Comparison of ENCODE assay signal across 8 mouse cellular contexts in the genomic region with DNA sequence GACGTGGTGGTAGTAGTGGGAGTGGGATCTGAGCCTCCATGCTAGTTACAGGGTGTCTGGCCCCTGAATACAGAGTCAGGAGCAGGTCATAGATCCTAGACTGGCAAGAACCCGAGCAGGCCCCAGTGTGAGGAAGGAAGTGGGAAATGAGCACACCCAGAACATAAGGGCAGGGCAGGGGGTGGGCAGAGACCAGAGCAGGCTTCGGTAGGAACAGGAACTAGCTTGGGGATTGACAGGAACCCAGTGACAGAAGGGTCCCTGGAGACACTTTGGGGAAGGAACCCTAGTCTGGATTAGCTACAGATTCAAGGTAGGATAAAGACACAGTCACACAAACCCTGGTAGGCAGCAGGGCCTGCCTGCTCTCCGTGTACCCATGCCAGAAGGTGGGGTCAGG. TPM values are rescaled to one million over a fixed set of nuclear protein-coding genes. Genes with fewer than 3 reads are reported as not detected.
DNase-seq lines count a peak whose midpoint lies in the region; ATAC-seq and TF ChIP-seq lines count a peak whose summit lies in the region.

No protein-coding gene starts in this region.

- no peaks in the 10 kb centered on the region for H3K36me3 ChIP-seq in forebrain, embryonic 13.5 days (ENCODE audit: poor library complexity, severe bottlenecking)
- H3K36me3 ChIP-seq in hindbrain, postnatal 0 days (ENCODE audit: insufficient read depth, low read length): no peaks in the 10 kb centered on the region
- H3K36me3 ChIP-seq in liver, embryonic 13.5 days: no peaks in the 10 kb centered on the region
- no peaks in the 10 kb centered on the region for H3K36me3 ChIP-seq in myocyte (ENCODE audit: control insufficient read depth, insufficient read depth)

- DNase-seq in spleen, postnatal 36 days (ENCODE audit: low spot score in 2 of 2): peak; percentile 59 to 64
- DNase-seq in spleen, postnatal 14 days (ENCODE audit: low spot score in 2 of 2): no peak
- DNase-seq in hindbrain, postnatal 0 days (ENCODE audit: low spot score): peak; percentile 17
- no peak for DNase-seq in liver, embryonic 13.5 days
- no peak for DNase-seq in right cerebral cortex, adult 2 months (ENCODE audit: low spot score in 2 of 2)
- DNase-seq in frontal cortex, postnatal 14 days (ENCODE audit: low spot score in 2 of 2): no peak

- H3K9me3 ChIP-seq in forebrain, embryonic 13.5 days (replicated peaks): no peaks in the 10 kb centered on the region
- H3K9me3 ChIP-seq in hindbrain, postnatal 0 days (ENCODE audit: low read length): no peaks in the 10 kb centered on the region
- no peaks in the 10 kb centered on the region for H3K9me3 ChIP-seq in liver, embryonic 13.5 days (replicated peaks)

- peak overlapping the region; percentile 67 for H3K9ac ChIP-seq in forebrain, embryonic 13.5 days
- H3K9ac ChIP-seq in hindbrain, postnatal 0 days (replicated peaks; ENCODE audit: low read length): peak overlapping the region; percentile 48; the same call in 1 of the 2 replicates
- H3K9ac ChIP-seq in liver, embryonic 13.5 days: peak overlapping the region; percentile 65; the same call in 1 of the 2 replicates

- no peak for TF ChIP-seq POLR2A in myocyte (IDR thresholded peaks at IDR 0.05; ENCODE audit: insufficient read length, low read depth)

- no peaks in the 10 kb centered on the region for H3K27me3 ChIP-seq in forebrain, embryonic 13.5 days
- no peaks in the 10 kb centered on the region for H3K27me3 ChIP-seq in hindbrain, postnatal 0 days (ENCODE audit: insufficient read depth, low read length)
- no peaks in the 10 kb centered on the region for H3K27me3 ChIP-seq in liver, embryonic 13.5 days
- H3K27me3 ChIP-seq in myocyte (ENCODE audit: control insufficient read depth, insufficient read depth, insufficient read length): no peaks in the 10 kb centered on the region

- peak overlapping the region; percentile 58 for H3K4me3 ChIP-seq in forebrain, embryonic 13.5 days
- peak overlapping the region; percentile 51 for H3K4me3 ChIP-seq in hindbrain, postnatal 0 days (ENCODE audit: low read length)
- peak overlapping the region; percentile 61 for H3K4me3 ChIP-seq in liver, embryonic 13.5 days (replicated peaks)
- peak overlapping the region; percentile 28 for H3K4me3 ChIP-seq in myocyte

- WGBS in forebrain, embryonic 13.5 days: 0% methylated on average over 4 of the region's 4 CpGs
- WGBS in hindbrain, postnatal 0 days: 5% methylated on average over 4 of the region's 4 CpGs
- WGBS in liver, embryonic 13.5 days (ENCODE audit: insufficient replicate concordance): 13% methylated on average over 4 of the region's 4 CpGs

- H3K79me2 ChIP-seq in myocyte (ENCODE audit: control insufficient read depth, insufficient read depth): no peaks in the 10 kb centered on the region

- H3K27ac ChIP-seq in forebrain, embryonic 13.5 days: peak overlapping the region; percentile 97
- H3K27ac ChIP-seq in hindbrain, postnatal 0 days: peak overlapping the region; percentile 79
- peak overlapping the region; percentile 53 for H3K27ac ChIP-seq in liver, embryonic 13.5 days

- peaks cover 39% of the 10 kb centered on the region for H3K4me1 ChIP-seq in forebrain, embryonic 13.5 days
- peaks cover 4% of the 10 kb centered on the region for H3K4me1 ChIP-seq in hindbrain, postnatal 0 days (ENCODE audit: insufficient read depth, low read length)
- H3K4me1 ChIP-seq in liver, embryonic 13.5 days (replicated peaks): peaks cover 51% of the 10 kb centered on the region

- H3ac ChIP-seq in myocyte (ENCODE audit: control insufficient read depth, insufficient read length): no peak overlapping the region

- ATAC-seq in forebrain, embryonic 13.5 days: no peak
- no peak for ATAC-seq in hindbrain, postnatal 0 days
- no peak for ATAC-seq in liver, embryonic 13.5 days (ENCODE audit: low read depth)

- H3K4me2 ChIP-seq in forebrain, embryonic 13.5 days: peak overlapping the region; percentile 71
- H3K4me2 ChIP-seq in hindbrain, postnatal 0 days (ENCODE audit: low read depth, low read length): peak overlapping the region; percentile 70
- H3K4me2 ChIP-seq in liver, embryonic 13.5 days: peak overlapping the region; percentile 80
- peak overlapping the region; percentile 79 for H3K4me2 ChIP-seq in myocyte (ENCODE audit: low read depth)

- TF ChIP-seq CTCF in hindbrain, postnatal 0 days (IDR thresholded peaks at IDR 0.05; ENCODE audit: low read depth): no peak

TF ChIP-seq in myocyte, 11 proteins besides CTCF, POLR2A, EP300 and RAD21:
- TF ChIP-seq POLR2AphosphoS2 (IDR thresholded peaks at IDR 0.05; ENCODE audit: insufficient read length, low read depth) (no peak), SRF (IDR thresholded peaks at IDR 0.05; ENCODE audit: control insufficient read depth, insufficient read length, low read depth) (no peak), MAX (IDR thresholded peaks at IDR 0.05; ENCODE audit: low read depth) (no peak), TCF3 (IDR thresholded peaks at IDR 0.05; ENCODE audit: insufficient read length, low read depth) (no peak), MYOG (IDR thresholded peaks at IDR 0.05; ENCODE audit: control insufficient read depth in 1 of 3, insufficient read depth in 1 of 3, insufficient read length in 2 of 3, low read depth in 2 of 3) (no peak), USF1 (IDR thresholded peaks at IDR 0.05; ENCODE audit: low read depth) (no peak), E2F4 (IDR thresholded peaks at IDR 0.05; ENCODE audit: insufficient read depth) (no peak), MYOD1 (IDR thresholded peaks at IDR 0.05; ENCODE audit: control insufficient read depth in 1 of 3, insufficient read length in 2 of 3, low read depth in 2 of 3) (no peak)

RNA-seq across cellular contexts. Expression of gene Fam214b, which starts 1.3 kb away (rescaled TPM):
- polyA plus RNA-seq in forebrain, embryonic 13.5 days (2015; fragmentation: Nextera tagmentation; extraction: Ambion mirVana): 33.8 and 42.3 TPM in 2 replicates
- total RNA-seq in hindbrain, postnatal 0 days (2014; rRNA removed): 36.0 and 54.9 TPM in 2 replicates
- 25.0 TPM in 2 replicates for polyA plus RNA-seq in hindbrain, postnatal 0 days (2015; fragmentation: Nextera tagmentation; extraction: Ambion mirVana)
- polyA plus RNA-seq in liver, embryonic 13.5 days (2015; fragmentation: Nextera tagmentation; extraction: Ambion mirVana): 28.4 and 30.0 TPM in 2 replicates
- polyA plus RNA-seq in myocyte (2012; fragmentation: generic; extraction: Trizol): 35.3 TPM

RNA-seq across cellular contexts. Expression of gene Stoml2, which starts 13.2 kb away (rescaled TPM):
- 305 and 335 TPM in 2 replicates for polyA plus RNA-seq in forebrain, embryonic 13.5 days (2015; fragmentation: Nextera tagmentation; extraction: Ambion mirVana)
- total RNA-seq in hindbrain, postnatal 0 days (2014; rRNA removed): 86.2 and 118 TPM in 2 replicates
- polyA plus RNA-seq in hindbrain, postnatal 0 days (2015; fragmentation: Nextera tagmentation; extraction: Ambion mirVana): 256 and 272 TPM in 2 replicates
- 270 and 280 TPM in 2 replicates for polyA plus RNA-seq in liver, embryonic 13.5 days (2015; fragmentation: Nextera tagmentation; extraction: Ambion mirVana)
- polyA plus RNA-seq in myocyte (2012; fragmentation: generic; extraction: Trizol): 113 TPM

RNA-seq across cellular contexts. Expression of gene Unc13b, which starts 14.1 kb away (rescaled TPM):
- 15.1 and 15.2 TPM in 2 replicates for polyA plus RNA-seq in forebrain, embryonic 13.5 days (2015; fragmentation: Nextera tagmentation; extraction: Ambion mirVana)
- total RNA-seq in hindbrain, postnatal 0 days (2014; rRNA removed): 40.4 and 41.8 TPM in 2 replicates
- polyA plus RNA-seq in hindbrain, postnatal 0 days (2015; fragmentation: Nextera tagmentation; extraction: Ambion mirVana): 6.6 TPM in 2 replicates
- polyA plus RNA-seq in liver, embryonic 13.5 days (2015; fragmentation: Nextera tagmentation; extraction: Ambion mirVana): 0.30 and 0.37 TPM in 2 replicates
- 0.42 TPM for polyA plus RNA-seq in myocyte (2012; fragmentation: generic; extraction: Trizol)

RNA-seq across cellular contexts. Expression of gene Pigo, which starts 19.1 kb away (rescaled TPM):
- 21.4 and 25.3 TPM in 2 replicates for polyA plus RNA-seq in forebrain, embryonic 13.5 days (2015; fragmentation: Nextera tagmentation; extraction: Ambion mirVana)
- total RNA-seq in hindbrain, postnatal 0 days (2014; rRNA removed): 27.7 and 33.4 TPM in 2 replicates
- polyA plus RNA-seq in hindbrain, postnatal 0 days (2015; fragmentation: Nextera tagmentation; extraction: Ambion mirVana): 20.8 and 22.1 TPM in 2 replicates
- 12.6 and 13.9 TPM in 2 replicates for polyA plus RNA-seq in liver, embryonic 13.5 days (2015; fragmentation: Nextera tagmentation; extraction: Ambion mirVana)
- polyA plus RNA-seq in myocyte (2012; fragmentation: generic; extraction: Trizol): 8.0 TPM

RNA-seq across cellular contexts. Expression of gene Fancg, which starts 34.4 kb away (rescaled TPM):
- 22.9 and 23.5 TPM in 2 replicates for polyA plus RNA-seq in forebrain, embryonic 13.5 days (2015; fragmentation: Nextera tagmentation; extraction: Ambion mirVana)
- 10.5 and 13.1 TPM in 2 replicates for total RNA-seq in hindbrain, postnatal 0 days (2014; rRNA removed)
- polyA plus RNA-seq in hindbrain, postnatal 0 days (2015; fragmentation: Nextera tagmentation; extraction: Ambion mirVana): 14.2 and 14.5 TPM in 2 replicates
- 10.3 and 11.8 TPM in 2 replicates for polyA plus RNA-seq in liver, embryonic 13.5 days (2015; fragmentation: Nextera tagmentation; extraction: Ambion mirVana)
- 2.6 TPM for polyA plus RNA-seq in myocyte (2012; fragmentation: generic; extraction: Trizol)

Comparison
In these comparisons a context has a peak if more than half of its experiments do, and no peak if none do; other contexts are left out.
1. DNase-seq: peak in spleen, postnatal 36 days (2 of 2) and hindbrain, postnatal 0 days (single experiment); none in spleen, postnatal 14 days (0 of 2), liver, embryonic 13.5 days (single experiment), right cerebral cortex, adult 2 months (0 of 2) and frontal cortex, postnatal 14 days (0 of 2).
2. Peak in every context shown above with its lines, with median percentiles within 50 percentile points of each other: H3K27ac ChIP-seq, H3K4me2 ChIP-seq, H3K4me3 ChIP-seq and H3K9ac ChIP-seq.